Mouse (Mus musculus) heart, adult 11 months (tissue): ENCODE results near the gene Elmod3.

Experiments used
- DNase-seq: peaks from one replicate; pipeline ENCODE4 v3.0.0; 2022

The Elmod3 gene

GRCm38 (mm10) chr6:72597956-72598753 lies at the start of gene Elmod3, which contains the start of gene Retsat:
Gene Elmod3, minus strand, starts transcription at chr6:72598413.
Gene Retsat, plus strand, starts transcription at chr6:72598475.
- DNase-seq = peak; percentile 99

- peak; percentile 97 for DNase-seq
Measured at GRCm38 (mm10) chr6:72647383-72647820, 49.2 kb upstream of the Elmod3 start.

- no peak for DNase-seq
Measured at GRCm38 (mm10) chr6:72645364-72645763, 47.2 kb upstream of the Elmod3 start.

DNA sequence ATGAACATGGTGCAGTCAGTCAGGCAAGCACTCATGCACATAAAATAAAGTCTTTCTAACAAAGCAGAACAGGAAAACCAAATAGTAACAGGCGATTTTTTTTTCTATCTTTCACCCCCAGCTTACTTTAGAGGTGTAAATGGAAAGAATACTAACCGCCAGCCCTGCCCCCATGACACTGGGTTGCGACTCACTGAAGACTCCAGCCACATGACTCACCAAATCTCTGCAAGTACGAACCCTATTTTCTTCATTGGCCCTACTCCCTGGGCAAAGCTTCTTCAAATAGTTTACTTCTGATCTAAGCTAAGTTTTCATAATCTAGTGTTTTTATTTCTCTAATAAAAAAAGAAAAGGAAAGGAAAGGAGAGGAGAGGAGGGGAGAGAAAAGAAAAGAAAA lies 46.4 kb upstream of the Elmod3 start:
- no peak for DNase-seq

DNA sequence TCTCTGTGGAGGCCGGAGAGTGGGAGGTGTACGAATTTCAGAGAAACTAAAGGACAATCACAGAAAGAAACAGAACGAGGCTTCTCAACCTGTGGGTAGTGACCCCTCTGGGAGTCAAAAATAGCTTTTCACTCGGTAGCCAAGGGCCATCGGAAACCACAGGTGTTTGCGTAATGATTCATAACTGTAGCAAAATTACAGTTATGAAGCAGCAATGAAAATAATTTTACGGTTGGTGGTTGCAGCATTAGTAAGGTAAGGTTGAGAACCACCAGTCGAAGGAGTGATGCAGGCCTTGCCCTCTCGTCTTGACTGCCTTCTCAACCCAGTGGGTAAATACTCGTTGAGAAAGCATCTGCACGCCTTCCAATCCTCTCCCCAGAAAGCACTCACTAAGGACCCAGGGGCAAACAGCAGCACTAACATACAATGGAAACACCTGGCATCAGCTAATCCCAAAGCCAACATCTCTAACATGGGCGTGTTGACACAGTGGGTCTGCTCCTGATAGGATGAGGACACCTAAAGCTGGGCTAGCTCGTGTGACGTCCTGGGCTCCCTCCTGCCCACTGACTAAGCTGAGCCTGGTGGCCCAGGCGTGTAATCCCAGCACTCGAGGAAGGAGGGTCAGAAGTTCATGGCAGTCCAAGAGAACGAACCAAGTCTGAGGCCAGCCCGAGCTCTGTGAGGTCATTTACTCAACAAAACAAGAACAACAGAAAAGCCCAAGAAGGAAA lies 43.2 kb upstream of the Elmod3 start:
- no peak for DNase-seq

DNA sequence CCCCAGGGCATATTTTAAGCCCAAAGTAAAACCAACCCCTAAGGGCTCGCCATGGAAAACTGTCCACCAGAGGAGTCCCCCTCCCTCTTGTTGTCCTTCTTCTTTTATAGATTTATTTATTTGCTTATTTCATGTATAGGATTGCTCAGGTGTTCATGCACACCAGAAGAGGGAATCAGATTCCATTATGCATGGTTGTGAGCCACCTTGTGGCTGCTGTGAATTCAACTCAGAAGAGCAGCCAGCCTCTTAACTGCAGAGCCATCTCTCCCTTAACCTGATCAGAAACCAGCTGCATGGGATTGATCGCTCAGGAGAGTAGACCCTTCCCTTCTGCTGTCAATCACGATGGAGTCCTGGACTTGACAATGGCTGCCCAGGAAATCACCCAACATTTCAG lies 38.7 kb upstream of the Elmod3 start:
- DNase-seq = no peak

- DNase-seq = peak; percentile 96
Measured at GRCm38 (mm10) chr6:72635760-72636431, 37.7 kb upstream of the Elmod3 start.

DNA sequence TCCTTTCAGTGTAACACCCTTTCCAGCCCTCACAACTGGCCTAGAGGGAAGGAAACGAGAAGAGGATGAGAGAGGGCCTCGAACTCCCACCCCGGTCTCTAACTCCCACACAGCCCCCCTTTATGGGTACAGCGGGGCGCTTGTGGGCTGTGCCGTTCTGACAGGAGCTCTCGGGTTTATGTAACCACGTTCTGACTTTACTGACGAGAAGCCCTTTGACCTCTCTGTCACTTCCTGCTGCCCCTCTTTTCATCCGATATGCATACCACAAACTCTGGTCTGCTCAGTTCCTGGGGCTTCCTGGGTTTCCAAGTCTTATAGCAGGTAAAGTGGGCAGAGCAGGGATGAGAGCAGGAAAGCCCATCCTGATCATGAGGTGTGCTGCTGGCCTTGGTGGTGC lies 36.1 kb upstream of the Elmod3 start:
- no peak for DNase-seq

DNA sequence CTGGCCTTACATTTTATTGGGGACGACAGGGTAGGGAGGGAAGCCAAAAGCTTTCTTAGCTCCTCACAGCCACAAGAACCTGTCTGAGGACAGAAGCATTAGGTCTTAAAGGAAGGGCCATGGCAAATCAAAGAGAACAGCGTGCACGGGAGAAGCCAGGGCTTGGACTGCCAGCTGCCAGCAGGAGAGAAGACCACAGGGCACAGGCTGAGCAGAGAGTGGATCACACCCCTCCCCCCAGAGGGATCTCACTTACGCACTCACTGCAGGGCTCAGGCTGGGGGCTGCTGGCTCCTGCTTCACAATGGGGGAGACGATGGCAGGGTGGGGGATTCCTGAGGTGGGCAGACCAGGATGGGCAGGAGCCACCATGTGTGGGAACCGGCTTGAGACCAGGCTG lies 33.5 kb upstream of the Elmod3 start:
- DNase-seq = no peak

- no peak for DNase-seq
Measured at GRCm38 (mm10) chr6:72630961-72631360, 32.7 kb upstream of the Elmod3 start.

- no peak for DNase-seq
Measured at GRCm38 (mm10) chr6:72630370-72630769, 32.2 kb upstream of the Elmod3 start.

DNA sequence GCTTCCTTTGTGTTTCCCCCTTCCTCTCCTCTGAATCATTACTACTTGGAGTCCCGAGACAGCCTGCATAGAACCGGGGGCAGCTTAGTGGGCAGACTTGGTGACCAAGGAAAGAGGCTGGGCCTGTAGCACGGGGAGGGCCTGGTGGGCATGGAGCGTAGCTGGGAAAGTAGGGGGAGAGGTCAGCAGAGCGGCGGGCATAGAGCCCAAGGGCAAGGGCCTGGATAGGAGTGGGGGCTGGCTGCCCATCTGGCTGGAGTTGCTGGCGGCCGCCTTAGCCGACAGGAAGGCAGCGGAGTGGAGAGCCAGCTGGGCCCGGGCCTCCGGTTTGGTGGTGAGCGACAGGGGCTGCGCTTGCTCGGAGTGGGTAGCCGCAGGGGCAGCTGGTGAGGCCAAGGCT lies 29.1 kb upstream of the Elmod3 start:
- no peak for DNase-seq

- DNase-seq = no peak
Measured at GRCm38 (mm10) chr6:72626391-72626790, 28.2 kb upstream of the Elmod3 start.

GRCm38 (mm10) chr6:72623661-72624402 lies 25.6 kb upstream of the Elmod3 start:
- no peak for DNase-seq

GRCm38 (mm10) chr6:72622917-72623316 lies 24.7 kb upstream of the Elmod3 start:
- no peak for DNase-seq

DNA sequence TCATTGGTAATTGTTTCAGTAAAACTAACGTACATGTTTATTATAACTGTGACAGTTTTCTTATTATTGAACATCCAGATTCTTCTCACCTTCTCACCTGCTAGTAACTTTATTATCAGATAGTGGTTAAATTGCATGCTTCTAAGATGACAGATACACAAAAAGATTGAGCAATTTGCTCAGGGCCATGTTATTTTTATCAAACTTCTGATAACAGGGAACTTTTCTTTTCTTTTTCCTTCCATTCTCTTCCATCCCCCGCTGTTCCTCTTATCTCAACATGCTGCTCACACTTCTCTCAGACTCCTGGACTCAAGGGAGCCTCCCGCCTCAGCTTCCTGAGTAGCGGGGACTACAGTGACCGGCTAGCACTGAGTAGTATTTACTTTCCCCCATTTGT lies 22.7 kb upstream of the Elmod3 start:
- no peak for DNase-seq

DNA sequence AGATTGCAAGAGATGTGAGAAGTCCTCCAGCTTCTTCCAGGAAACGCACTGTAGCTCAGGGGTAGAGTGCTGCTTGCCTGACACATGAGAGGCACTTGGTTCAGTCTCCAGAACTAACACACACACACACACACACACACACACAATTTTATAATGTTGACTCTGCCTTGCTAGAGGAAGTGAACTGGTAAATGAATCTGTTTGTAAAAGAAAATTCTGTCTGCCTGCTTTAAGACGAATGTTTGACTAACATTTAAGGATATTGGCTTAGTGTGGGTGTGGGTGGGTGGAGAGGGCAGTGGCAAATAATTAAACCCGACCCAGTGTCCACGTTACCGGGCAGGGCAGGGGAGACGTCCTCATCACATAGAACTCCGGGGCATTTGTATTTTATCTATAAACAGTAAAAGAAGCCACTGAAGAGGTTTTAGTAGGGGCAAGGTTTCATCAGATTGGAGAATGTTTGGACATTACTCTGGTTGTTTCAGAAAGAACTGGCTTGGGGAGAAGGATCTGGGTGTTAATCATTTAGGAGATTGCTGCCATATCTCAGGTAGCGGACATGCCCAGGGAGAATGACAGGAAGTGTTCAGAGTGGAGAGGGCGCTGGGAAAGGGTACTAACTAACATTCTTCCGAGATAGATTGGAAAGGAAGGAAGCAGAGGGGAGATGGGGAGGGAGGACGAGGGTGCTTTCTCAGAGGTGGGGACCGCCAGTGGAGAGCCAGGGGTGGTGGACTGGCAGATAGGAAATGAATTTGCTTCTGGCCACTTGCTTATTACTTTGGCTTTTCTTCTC lies 21.7 kb upstream of the Elmod3 start:
- no peak for DNase-seq

- DNase-seq = peak; percentile 99
Measured at GRCm38 (mm10) chr6:72616643-72617288, 18.6 kb upstream of the Elmod3 start, which contains the start of gene Tgoln1. Gene Tgoln1, minus strand, starts transcription at chr6:72617000.

DNA sequence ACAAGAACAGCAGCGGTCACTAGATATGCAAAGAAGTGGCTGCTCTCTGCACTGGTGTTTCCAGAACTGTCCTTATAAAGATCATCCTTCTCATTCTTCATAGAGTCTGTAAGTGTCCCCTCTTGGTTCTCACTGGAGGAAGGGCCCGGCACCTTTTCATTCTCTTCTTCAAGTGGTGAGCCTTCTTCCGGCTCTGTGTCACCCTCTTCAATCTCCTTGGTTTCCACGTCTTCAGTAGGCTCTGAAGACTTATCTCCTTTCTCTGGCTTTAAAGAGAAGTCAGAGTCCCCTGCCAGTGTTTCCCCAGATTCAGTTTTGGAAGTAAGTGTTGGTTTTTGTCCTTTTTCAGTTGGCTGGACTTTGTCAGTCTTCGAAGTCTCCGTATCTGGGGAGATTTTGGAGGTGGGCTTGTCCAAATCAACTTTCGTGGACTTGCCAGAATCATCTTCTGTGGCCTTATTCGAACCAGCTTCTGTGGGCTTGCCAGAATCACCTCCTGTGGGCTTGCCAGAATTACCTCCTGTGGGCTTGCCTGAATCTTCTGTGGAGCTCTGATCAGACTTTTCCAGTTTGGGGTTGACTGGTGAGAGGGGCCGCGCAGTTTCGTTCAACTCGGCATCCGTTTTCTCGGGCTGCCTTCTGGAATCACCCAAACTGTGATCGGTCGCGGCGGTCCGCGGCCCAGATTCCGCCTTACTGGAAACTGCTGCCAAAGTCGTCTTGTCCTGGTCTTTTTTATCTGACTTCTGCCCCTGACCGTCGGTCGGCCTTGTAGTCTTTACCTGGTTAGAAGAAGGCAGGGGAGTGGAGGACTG lies 17.6 kb upstream of the Elmod3 start:
- DNase-seq = no peak

GRCm38 (mm10) chr6:72615151-72615550 lies 16.9 kb upstream of the Elmod3 start:
- no peak for DNase-seq
